Mouse (Mus musculus) kidney, adult 9 months (tissue): ENCODE measurements around the gene Gm20388.
A peak's percentile ranks its signal among the peaks of the same experiment; 100 is the strongest.

ENCODE experiments used
- DNase-seq: peaks from one replicate; pipeline ENCODE4 v3.0.0; 2022

Gene Gm20388

DNA sequence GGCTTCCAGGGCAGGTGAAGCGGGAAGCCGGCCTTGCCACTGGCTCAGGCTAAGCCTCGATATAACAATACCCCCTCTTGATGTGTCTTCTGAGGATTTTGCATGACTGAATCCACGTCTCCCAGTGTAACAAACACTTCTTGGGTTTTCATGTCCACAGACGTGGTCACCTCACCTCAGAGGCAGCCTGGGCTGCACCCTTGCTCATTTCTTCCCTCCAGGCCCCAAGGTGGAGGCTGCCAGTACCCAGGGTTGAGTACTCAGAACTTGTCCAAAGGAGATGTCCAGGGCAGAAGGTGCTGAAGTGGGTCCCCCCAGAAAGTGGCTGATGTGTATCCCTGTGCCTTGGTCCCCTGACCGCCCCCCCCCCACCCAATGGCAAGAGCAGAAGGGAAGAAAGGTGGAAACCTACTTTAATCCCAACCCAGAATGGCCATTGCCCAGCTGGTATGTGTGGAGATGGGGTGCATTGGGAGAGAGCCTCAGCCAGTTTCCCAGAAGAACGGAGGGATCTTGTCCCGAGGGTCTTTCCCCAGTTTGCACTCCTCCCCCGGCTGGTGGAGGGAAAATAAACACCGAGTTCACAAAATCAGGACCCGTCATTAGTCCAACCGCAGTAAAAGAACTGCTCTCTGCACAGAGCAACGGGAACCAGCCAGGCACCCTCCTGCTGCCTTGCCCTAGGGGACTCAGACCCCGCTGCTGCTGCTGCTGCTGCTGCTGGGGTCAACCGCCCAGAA, 1163.6 kb downstream of the Gm20388 start:
- no peak for DNase-seq

DNA sequence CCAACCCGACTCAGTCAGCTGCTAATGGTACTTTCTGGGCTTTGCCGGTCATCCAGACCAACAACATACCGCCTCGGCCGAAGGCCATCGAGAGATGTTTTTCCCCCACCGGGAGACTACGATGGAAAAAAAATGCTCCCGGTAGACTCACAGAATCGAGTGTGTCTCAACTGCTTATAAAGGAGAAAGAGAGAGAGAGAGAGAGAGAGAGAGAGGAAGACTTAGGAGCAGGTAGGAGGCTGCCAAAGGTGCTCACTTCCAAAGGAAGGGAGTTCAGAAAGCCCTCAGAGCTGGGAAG, 1164.2 kb downstream of the Gm20388 start:
- no peak for DNase-seq

DNA sequence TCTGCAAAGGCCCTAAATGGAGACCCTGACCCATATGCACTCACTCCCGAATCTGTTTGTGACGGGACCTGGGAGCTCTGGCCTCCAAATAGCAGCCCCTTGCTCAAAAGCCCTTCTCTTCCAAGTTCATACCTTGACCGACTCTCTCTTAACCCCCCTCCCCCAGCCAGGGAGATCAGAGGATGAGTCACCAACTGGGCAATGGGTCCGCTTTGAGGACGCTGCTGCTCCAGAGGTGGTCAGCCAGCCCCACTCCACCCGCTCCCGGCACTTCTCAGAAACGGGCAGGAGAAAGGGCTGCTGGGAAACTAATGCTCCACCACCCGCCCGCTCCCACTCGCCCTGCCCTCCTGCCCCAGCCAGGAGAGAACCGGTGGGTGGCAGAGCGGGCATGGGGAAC, 1165.3 kb downstream of the Gm20388 start:
- DNase-seq: no peak

DNA sequence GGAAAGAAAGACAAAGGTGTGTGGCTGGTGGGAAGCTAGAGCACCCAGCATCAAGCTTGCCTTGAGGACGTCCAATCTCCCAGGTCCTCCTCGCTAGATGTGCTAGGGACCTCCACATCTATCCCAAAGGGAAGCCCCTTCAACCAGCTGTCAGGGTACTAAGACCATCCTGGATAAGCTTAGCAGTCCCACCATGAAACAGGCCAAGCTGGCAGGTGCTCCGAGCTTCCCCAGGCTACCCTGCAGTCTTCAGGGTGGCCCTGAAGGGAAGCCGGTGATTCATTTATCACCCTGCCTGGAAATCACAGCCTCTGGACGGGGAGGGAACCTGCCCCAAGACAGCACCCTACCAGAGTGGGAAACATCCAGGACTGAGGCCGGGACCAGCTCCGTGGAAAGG, 1165.9 kb downstream of the Gm20388 start:
- no peak for DNase-seq

DNA sequence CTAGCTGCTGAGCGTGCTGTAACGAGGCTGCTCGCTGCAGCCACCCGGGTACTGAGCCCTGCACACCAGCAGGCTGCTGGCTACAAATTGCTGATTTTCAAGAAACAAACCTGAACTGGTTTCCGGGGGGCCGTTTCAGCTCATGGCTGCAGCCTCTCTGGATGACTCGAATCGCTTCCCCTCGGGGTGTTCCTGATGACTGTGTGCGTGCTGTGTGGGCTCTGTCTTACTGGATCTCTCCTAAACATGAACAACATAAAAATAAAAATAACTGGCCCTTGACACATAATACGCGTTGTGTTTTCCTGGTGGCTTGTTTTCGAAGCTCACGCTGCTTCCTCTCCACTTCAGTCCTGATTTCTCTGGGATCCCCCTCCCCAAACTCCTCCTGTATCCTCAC, 1168.1 kb downstream of the Gm20388 start:
- no peak for DNase-seq

DNA sequence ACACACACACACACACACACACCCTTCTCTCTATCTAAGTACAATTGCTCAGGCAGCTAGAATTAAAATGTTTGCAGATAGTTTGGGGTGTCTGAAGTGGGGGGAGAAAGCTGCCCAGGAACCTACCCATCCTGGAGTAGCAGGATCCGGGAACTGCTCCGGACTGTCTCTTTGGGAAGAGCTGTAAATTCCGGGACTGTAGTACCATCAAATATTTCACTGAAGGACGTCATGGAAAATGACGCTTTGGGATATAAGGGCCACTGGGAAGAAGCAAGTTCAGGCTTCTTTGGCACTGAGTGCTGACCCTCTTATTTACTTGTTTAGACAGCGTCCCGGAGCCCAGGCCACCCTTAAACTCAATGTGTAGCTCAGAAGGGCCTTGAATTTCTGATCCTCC, 1168.6 kb downstream of the Gm20388 start:
- DNase-seq: no peak

DNA sequence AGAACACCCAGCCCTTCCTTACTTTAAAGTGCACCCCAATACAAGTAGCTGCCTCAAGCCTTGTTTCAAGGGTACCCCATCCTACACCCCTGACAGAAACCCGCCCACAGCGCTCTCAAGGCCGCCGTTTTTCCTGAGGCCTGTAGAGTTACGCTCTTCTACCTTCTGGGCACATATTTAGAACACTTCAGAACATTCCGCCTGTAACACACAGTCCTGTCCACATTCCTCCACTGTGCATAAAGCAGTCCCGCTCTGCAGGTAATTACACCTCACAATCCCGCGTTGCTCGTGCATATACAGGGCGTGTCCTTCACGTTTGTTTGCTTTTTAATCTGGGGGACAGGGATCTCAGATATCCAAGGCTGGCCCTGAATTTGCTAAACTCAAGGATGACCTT, 1169.3 kb downstream of the Gm20388 start:
- DNase-seq: no peak

DNA sequence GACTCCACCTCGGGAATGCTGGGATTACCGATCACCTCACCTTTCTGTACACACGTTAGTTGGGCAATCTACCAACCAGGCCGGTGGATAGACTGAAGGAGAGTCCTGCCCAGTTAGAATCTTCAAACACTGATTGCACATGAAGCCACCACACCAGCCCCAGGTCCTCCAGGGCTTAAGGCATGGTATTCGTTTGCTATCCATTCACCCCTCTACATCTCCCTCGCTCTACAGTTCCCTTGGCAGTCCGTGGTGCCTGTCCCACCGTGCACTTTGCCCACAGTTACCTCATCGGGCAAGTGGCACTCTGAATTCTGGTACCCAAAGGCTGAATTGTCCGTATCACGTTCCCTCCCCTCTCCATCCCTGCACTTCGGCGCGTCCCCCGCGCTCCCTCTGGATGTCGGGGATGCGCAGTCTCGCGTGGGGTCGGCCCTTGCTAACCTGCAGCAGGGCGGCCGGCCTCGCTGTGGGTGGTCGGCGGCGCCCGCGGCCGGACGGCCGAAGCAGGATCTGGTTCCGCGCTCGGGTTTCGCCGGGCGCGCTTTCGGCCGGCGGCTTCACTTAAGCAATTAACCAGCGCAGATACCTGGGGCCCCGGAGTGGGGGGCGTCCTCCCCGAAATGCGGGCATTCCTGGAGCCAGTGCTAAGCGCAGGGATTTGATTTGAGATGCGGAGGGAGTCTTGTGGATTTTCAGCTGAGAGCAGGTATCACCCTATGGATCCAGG, 1169.9 kb downstream of the Gm20388 start:
- no peak for DNase-seq

DNA sequence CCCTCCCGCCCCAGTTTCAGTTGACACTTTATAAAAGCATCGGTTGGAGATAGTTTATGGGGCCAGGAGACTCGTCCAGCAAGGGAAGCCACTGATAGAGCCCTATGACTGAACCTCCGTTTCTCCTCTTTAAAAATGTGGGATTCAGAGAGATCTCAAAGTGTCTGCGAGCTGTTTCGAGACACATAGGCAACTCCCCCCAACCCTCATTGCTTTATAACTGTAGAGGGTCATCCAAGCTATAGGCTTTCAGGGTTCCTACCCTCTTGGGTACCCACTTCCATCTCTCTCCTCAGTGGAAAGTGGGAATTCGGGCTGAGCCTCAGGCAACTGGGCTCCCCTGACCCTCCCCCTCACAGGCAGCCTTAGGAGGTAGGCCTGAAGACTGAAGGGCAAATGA, 1170.8 kb downstream of the Gm20388 start:
- no peak for DNase-seq

DNA sequence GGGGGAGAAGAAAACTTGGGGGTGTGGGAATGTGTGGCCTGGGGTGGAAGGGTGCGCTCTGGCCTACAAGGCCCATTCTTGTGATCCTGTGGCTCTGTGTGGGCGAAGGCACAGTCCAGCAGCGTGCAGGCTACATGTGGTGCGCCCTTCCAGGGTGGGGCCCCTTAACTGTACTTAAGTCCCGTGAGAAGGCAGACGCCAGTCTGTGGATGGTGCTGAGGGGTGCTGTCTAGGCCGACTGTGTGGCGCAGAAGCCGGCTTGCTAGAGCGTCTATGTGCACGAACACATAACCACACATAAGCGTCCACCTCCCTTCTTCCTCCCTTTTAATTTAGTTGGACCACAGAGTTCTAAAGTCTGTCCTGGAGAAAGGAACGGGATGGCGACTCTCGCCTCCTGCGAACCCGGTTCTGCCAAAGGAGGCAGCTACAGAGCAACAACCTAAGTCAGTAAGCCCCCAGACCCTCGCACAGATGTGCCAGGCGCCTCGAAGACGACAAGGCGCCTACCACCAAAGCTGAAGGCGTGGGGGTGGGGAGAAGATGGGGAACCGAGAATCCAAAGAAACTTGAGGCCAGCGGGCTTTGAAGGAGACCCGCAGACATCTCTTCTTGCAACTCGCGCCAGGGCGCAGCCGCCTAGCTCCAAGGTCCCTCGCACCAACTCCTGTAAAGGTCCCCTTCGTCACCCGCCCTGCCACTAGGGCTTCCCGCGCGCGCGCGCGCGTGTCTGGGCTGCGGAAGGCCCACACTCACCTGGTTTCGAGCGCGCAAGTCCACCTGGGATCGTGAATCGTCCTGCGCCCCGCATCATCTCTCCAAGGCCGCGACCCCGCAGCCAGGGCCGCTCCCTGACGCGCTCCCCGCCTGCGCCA, 1171.8 kb downstream of the Gm20388 start:
- DNase-seq: no peak

DNA sequence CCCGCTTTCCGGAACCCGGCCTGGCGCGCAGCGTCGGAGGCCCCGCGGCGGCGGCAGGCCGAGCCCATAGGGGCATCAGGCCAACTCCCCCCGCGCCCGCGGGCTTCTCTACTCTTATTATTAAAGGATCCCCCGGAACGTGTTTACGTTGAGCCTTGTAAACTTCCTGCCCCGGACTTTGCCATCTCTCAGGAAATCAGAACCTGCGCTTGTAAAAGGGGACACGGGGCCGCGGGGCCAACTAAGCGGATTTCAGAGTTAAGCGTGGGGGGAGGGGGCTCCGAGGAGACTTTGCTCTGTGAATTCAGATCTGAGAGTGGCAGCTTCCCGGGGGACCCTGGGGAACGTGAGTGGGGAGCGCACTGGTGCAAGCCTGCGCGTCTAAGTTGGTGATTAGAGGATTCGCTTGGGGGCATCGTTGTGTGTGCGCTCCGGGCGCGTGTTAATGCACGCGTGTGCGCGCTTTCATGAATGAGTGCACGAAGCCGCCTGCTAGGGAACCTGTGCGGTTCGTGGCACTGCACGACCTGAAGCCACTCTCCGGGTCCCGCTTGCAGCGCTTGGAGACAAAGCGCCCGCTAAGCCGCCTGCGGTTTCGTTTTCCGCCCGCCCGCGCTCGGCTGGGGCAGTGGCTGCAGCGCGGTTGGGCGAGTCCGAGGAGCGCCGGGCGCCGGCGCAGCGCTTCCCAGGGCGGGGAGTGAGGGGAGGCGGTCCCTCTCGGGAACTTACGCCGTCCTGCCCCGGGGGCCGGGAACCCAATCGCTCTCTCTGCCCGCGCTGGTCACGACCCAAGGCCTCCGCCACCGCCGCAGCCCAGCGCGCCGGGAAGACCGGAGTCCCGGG, 1172.7 kb downstream of the Gm20388 start:
- peak; percentile 54 for DNase-seq

DNA sequence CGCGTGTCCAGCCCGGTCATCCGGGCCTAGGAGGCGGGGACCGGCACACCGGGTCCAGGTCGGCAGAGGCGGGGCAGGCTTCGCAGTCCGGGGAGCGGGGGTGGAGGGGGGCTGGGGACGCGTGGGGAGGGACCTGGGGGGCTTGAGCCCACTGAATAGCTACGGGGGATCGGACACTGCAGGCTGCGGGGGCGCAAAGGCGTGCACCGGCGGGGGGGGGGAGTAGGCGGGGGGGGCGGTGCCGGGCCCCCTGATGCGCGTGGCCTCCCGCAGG, 1173.2 kb downstream of the Gm20388 start:
- DNase-seq: no peak

DNA sequence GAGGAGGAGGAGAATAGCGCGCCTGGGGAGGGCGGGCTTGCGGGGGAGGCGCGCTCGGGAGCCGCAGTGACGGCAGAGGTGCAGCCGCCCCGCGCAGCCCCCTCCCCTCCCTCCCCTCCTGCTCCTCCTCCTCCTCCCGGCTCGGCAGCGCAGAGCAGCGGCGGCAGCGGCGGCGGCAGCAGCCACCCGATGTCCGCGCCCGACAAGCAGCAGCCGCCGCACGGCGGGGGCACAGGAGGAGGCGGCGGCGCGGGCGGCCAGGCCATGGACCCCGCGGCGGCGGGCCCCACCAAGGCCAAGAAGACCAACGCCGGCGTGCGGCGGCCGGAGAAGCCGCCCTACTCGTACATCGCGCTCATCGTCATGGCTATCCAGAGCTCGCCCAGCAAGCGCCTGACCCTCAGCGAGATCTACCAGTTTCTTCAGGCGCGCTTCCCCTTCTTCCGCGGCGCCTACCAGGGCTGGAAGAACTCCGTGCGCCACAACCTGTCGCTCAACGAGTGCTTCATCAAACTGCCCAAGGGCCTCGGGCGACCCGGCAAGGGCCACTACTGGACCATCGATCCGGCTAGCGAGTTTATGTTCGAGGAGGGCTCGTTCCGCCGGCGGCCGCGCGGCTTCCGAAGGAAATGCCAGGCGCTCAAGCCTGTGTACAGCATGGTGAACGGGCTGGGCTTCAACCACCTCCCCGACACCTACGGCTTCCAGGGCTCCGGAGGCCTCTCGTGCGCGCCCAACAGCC, 1173.7 kb downstream of the Gm20388 start, which contains the start of gene Foxf1:
Gene Foxf1 (plus strand): TSS at position 177 of the 742 bp plus-strand sequence.
- no peak for DNase-seq

DNA sequence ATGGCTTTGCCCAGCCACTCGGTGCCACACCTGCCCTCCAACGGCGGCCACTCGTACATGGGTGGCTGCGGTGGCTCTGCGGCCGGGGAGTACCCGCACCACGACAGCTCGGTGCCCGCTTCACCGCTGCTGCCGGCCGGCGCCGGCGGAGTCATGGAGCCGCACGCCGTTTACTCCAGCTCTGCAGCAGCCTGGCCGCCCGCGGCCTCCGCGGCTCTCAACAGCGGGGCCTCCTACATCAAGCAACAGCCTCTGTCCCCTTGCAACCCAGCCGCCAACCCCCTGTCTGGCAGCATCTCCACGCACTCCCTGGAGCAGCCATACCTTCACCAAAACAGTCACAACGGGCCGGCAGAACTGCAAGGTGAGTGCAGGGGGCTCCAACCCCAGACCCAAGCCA, 1174.4 kb downstream of the Gm20388 start:
- no peak for DNase-seq

DNA sequence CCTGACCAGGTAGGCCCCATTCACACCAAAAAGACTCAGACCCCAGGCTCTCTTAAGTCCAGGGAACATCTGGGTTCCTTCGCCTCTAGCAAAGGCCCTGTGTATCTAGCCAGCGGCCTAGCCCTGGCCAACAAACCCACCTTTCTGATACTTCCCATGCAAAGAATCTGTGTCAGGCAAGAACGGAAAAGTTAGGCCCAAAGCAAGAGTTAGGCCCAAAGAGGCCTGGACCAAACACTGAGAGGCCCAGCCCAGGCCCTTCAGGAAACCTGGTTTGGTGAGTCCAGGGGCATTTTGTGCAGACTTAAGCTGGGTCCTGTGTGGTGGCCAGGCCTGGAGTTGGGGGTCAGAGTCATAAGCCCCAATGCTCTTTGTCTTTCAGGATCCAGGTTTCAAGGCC, 1174.9 kb downstream of the Gm20388 start:
- DNase-seq: no peak

DNA sequence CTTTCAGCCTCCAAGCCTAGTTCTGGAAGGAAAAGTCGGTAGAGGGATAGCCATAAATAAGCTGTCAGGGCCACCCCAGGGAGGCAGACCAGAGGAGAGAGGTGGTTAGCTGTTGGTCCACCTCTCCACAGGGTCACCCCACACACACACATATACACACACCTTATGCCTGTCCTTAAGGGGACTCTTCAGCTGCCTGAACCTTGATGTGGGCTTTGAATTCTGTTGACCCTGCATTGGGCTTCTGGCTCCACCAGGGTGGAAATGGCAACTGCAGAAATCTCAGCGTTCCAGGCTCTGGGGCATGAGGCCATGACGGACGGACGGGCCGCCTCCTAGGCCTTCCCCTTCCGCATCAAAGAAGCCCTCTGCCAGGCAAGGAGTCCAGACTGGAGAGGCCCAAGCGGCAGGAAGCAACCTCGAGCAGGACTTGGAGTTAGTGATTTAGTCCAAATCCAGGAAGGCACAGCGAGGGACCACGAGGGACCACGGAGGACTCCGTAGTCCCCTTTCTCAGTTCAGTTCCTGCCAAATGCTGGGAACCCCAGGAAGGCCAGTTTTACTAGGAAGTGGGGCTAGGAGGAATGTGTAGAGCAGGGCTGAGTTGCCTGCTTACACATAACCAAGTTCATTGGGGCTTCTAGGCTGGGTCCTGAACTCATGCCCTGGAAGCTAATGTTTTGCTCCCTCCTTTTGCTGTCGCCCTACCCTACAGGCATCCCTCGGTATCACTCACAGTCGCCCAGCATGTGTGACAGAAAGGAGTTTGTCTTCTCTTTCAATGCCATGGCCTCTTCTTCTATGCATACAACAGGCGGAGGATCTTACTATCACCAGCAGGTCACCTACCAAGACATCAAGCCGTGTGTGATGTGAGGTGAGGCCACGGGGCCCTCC, 1175.6 kb downstream of the Gm20388 start:
- DNase-seq: no peak

DNA sequence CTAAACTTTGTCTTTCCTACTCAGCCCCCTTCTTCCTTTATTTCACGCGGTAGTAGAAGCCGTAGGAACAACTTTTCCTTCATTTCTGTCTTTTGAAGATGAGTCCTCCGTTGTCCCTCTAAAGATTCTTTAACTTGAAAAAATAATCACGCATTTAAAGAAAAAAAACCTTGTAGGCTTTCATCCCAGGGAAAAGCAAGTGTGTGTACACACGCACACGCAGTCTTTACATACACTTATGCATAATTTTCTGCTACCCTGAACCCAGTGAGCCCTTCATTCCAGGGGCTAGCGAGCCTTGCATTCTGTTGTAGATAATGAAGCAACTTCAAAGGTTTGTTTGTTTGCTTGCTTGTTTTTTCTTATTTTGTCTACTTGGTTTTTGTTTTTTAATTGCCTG, 1177.6 kb downstream of the Gm20388 start:
- DNase-seq: no peak

DNA sequence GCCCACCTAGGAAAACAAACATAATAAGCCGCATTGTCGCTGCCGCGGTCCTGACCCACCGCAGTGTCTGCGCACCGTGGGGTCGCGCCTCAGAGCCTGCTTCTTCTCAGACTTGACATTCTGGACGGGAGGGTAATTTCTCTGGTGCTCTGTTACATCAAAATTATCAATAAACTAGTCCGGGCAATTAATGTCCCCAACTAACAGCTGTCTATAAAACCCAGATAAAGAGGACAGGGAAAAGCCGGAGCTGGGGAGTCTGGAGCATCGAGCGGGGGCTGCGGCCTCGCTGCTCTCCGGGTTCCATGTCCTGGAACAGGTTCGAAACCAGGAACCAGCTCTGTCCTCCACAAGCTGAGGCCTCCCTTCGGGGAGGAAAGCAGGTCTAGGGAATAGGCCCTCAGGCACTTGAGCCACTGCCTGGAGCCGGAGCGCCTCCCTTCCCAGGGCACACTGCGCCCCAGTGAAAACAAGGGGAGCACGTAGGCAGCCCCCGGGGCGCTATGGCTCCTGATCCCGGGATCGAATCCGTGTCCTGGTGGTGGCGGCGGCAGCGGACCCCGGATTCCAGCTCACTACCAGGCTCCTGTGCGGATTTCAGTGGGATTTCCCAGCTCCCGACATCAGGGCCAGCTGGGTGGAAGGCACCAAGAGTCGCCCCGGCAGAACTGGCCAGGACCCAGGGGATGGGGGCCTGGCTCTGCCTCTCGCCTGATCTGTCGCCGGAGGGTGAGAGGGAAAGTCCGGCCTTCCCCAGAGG, 1178.4 kb downstream of the Gm20388 start:
- DNase-seq: no peak

DNA sequence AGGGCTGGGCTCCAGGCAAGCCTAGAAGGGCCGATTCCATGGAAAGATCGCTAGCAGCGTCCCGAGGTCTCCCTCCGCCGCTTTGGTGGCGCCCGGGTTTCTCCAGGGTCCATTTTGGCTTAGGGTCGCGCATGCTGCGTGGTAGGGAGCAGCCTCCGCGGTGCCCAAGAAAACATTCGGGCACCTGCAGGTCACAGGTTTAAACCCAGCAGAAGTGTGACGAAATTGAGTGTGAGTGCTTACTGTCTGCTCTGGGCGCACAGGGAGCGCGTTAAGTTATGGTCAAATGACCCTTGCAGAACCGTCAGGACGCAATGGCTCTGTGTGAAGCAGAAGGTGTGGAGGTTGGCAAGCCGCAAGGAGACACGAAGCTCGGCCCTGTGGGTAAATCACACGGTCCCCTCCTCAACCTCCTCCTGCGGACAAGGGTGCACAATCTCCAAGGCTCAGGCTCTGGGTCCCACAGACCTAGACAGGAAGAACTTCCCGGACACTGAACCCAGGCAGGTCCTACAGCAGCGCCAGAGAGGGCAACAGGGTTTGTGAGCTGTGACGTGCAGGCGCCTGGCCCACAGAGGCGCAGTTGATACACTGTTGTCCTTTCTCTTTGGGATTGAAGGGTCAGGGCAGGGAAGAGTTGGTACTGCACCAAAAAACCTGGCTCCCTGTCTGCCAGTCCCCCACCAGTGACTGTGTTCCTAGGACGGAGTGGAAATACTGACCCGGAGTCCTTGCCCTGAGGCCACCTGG, 1179.2 kb downstream of the Gm20388 start:
- DNase-seq: no peak

DNA sequence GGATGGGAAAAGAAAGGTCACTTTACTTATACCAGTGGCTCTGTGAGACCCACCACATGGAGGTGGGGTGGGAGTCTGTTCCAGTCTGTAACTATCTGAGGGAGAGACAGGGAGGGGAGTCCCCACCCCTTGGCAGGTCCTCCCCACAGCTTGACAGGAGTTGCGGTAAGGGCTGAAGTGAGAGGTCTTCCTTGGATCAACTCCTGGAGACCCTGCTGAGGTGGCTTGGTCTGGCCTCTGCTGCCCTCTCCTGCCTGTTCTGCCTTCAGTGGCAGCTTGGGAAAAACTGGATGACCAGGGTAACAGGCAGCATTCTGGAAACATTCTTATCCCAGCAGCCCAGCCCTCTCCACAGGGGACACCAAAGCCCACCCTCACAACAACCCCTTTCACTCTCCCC, 1180.1 kb downstream of the Gm20388 start:
- DNase-seq: no peak
